Mouse (Mus musculus) lung, postnatal 36 days (tissue): ENCODE measurements at regions not wholly inside any gene's neighbourhood (a gene's known extent, or its start where the extent isn't known, plus 50 kb on each side); places are given as distances from the start of the nearest gene placed in this dataset.
A peak's percentile ranks its signal among the peaks of the same experiment; 100 is the strongest.

Experiments used
- DNase-seq: peaks from one replicate; pipeline ENCODE4 v3.0.0; 2022; ENCODE audit warnings: mixed read lengths

GRCm38 (mm10) chr8:43956500-43956899 is 246.7 kb upstream of the Adam34 start:
- no peak for DNase-seq

- no peak for DNase-seq
Measured at GRCm38 (mm10) chr8:43949224-43950021, 239.6 kb upstream of the Adam34 start.

- no peak for DNase-seq
Measured at GRCm38 (mm10) chr8:43948807-43949206, 239.0 kb upstream of the Adam34 start.

- DNase-seq, result no peak
Measured at GRCm38 (mm10) chr8:43931727-43932126, 221.9 kb upstream of the Adam34 start.

- no peak for DNase-seq
Measured at GRCm38 (mm10) chr8:43922982-43923381, 213.1 kb upstream of the Adam34 start.

GRCm38 (mm10) chr8:43921263-43921662 is 211.4 kb upstream of the Adam34 start:
- no peak for DNase-seq

GRCm38 (mm10) chr8:43906119-43906518 is 196.3 kb upstream of the Adam34 start:
- DNase-seq, result peak; percentile 3

- no peak for DNase-seq
Measured at GRCm38 (mm10) chr8:43895171-43895570, 185.3 kb upstream of the Adam34 start.

- no peak for DNase-seq
Measured at GRCm38 (mm10) chr8:43853820-43854590, 144.2 kb upstream of the Adam34 start.
